Mouse (Mus musculus): ENCODE results near the gene Socs3. TPM values are rescaled to one million over a fixed set of nuclear protein-coding genes. Genes with fewer than 3 reads are reported as not detected.

Gene Socs3
- total RNA-seq, 2 experiments from 2014 or later: 3.7 to 3.8 TPM

DNA sequence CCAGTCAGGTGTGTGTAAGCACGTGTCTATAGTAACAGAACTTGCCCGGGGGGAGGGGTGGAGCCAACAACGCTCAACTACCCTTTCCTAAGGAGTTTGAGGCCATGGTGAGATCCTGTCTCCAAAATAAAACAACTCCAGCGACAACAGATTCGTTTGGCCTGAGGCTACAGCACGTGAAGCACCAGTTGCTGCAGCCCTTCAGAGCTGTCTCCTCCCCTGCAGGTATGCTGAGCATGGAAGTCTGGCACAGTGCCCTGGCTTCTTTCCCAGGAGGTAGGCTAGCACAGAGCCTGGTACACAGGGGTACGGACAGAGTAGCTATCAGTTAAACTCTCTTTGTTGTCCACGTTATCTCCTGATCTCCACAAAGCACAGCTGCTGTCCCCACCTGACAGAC lies 33.6 kb downstream of the Socs3 start:
- DNase-seq (ENCODE audit: low spot score in 2 of 2): no peak
- intact Hi-C loops (cut with DNase I): no loop called here

DNA sequence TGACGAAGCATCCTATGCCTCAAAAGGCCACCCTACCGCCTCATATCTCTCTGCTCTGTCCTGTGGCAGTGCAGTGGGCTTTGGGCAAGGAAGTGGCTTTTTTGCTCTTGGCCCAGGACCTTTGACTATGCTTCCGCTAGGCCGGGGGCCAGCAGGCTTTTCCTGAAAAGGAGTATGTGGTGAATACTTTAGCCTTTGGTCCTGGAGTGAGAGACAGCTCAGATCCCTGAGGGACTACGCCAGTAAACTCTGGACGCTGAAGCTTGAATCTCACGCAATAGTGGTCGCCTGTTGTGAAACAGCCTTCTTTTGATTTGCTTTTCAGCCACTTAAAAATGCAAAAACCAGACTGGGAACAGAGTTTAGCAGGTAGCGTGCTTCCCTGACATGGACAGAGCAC lies 34.2 kb downstream of the Socs3 start:
- DNase-seq (ENCODE audit: low spot score in 2 of 2): no peak
- intact Hi-C loops (cut with DNase I): no loop called here

DNA sequence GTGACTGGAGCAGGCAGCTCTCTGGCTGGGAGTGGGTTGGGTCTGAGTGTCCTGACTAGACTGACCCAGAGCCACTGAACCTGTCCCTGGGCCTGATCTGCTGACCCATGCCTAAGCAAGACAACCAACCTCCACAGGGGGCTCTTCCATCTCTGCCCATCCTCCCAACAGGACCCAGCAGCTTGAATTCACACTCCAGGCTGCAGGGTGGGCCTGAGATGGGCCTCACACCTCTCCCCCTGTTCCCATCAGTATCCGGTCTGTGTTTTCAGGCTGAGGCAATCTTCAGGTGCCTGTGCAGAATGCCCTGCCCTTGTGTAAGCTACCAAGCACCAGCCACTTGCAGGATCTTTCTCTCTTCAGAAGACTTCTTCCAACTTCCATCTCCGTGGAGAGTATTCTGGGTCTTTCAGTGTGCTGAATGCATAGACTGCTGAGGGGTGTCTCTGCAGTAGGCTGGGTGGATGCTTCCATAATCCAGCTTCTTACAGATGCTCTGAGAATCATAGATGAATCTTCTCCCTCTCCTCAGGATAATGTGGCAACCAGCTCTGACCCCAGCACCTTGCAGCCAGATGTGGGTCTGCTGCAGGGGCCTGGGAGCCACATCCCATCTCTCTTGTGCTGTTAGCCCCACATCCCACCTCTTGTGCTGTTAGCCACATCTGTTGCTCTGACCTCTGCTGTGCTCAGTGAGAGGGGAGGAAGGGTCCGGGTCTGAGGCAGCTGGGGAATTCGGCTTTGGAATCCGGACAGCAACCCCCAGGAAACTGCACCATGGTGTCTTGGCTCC lies 35.1 kb downstream of the Socs3 start:
- intact Hi-C loops (cut with DNase I): no loop called here
- DNase-seq (ENCODE audit: low spot score in 2 of 2): no peak

DNA sequence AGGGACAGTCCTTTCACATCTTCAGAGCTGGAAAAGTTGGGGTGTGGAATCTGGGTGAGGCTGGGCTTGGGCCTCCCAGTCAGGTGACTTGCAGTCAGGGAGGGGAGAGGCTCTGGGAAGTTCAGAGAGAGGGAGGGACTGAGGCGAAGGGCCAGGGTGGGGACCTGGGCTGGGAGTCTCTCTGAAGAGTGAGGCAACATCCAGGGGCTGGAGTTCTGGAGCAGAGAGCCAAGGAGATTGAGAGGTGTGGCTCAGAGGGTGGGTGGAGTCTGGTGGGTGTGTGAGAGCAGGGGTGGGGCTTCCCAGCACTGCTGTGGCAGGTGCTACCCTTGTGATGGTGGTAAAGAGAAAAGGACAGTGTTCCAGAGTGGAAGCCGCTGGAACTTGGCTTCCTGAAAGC lies 35.7 kb downstream of the Socs3 start:
- DNase-seq (ENCODE audit: low spot score in 2 of 2): no peak
- intact Hi-C loops (cut with DNase I): no loop called here

DNA sequence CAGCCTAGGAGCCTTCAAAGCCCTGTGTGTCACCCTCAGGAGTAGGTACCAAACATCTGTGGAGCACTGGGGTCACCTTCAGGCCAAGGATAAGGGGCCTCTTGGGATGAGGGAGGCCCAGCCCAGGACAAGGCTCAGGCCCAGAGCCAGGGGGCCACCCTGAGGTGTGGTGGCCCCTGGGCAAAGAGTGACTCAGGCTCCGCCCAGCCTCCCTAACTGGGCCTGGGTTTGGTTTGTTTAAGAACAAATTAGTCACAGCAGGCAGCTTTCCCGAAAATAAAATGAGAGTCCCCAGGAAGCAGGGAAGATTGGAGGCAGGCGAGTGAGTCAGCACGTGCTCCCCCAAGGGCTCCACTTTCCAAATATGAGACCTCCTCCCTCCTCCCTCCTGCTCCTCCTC lies 37.7 kb downstream of the Socs3 start:
- peak; percentile 66 to 70 for DNase-seq (ENCODE audit: low spot score in 2 of 2)
- intact Hi-C loops (cut with DNase I): loop anchor here (2.0 kb wide), 1 partner anchor 37 kb away; no protein-coding TSS in a partner anchor

DNA sequence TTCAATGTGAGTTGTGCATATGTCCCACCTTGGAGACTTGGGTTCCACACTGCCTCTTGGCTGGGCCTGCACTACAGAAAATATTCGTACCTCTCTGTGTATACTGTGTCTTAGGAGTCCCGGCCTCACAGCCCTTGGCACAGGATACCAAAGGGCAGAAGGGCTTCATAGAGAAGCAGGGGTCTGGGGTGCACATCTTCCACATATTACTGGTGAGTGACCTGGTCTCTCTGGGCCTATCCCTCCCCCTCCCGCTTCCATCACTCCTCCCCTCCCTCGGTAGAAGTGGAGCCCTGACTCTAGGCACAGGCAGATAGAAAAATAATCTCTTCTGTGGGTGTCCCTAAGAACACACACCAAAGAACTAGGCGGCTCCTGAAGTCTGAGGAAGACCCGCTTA lies 38.3 kb downstream of the Socs3 start:
- intact Hi-C loops (cut with DNase I): no loop called here
- DNase-seq (ENCODE audit: low spot score in 2 of 2): no peak

DNA sequence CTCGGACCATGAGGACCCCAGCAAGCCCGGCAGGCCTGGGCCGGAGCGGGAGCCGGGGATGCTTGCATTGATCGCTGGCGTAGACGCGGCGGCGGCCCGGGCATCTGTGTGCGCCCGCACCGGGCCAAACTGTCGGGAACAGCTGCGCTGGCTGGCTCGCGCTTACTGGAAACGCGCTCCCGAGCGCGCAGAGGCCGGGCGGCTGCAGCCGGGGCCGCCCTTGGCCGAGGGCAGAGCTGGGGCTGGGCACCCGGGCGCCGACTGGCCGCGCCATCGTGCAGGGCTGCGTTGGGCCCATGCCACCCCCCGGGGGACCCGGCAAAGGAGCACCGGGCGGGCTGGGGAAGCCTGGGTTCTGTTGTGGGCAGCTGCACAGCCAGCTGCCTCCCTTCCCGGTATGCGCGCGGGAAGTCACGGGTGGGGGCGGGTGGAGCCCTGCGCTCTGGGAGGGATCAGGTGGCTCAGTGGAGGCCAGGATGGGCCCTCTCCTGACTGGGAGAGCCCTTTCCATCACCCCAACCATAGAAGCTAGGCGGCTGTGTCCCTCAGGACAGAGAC lies 39.0 kb downstream of the Socs3 start:
- intact Hi-C loops (cut with DNase I): no loop called here
- peak; percentile 49 for DNase-seq (ENCODE audit: low spot score in 2 of 2)

DNA sequence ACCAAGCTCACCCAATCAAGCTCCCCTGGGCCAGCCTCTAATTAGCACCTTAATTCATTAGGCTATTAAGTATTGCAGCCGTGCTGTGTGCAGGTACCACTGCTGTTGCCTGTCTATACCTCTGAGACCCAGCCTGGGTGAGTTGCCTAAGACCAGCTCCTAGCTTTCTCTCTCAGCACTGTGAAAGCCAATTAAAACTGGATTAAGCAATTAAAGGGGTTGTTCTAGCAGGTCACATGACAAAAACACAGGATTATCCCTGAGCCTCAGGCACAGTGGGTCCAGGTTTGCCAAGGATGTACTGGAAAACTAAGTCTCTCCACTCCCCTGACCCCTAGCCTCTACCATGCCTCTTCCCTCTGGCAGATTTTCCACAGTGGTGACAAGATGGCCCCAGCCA lies 44.3 kb downstream of the Socs3 start:
- intact Hi-C loops (cut with DNase I): no loop called here
- no peak for DNase-seq (ENCODE audit: low spot score in 2 of 2)

DNA sequence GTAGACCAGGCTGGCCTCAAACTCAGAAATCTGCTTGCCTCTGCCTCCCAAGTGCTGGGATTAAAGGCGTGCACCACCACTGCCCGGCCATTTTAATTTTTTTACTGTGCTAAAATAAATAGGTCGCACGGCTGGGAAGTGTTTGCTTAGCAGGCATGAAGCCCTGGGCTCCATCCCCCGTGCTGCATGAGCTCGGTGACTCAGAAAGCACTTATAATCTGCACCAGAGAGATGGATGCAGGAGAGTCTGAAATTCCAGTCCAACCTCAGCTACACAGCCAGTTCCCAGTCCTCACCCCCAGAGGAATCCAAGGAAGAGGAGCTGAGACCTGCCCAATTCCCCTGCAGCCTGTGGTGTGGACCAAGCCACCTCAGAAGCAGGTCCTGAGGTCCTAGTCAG lies 45.4 kb downstream of the Socs3 start:
- intact Hi-C loops (cut with DNase I): no loop called here
- DNase-seq (ENCODE audit: low spot score in 2 of 2): no peak

DNA sequence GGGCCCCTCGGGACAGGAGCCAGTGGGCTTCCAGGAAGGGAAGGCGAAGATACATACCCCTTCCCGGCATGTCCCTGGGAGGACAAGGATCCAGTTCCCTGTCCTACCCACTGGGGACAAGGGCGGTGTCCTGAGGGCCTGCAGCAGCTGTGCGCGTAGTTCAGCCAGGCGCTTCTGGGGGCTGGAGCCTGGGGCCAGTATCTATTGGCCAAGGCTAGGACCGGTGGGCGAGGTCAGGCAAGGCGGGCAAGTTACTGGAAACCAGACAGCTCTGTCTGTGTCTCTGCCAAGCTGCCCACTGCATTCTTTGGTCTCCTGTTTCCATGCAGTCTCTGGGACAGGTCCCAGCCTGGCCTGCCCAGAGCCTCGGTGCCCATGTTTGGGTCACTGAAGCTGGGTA lies 46.6 kb downstream of the Socs3 start:
- intact Hi-C loops (cut with DNase I): no loop called here
- DNase-seq (ENCODE audit: low spot score in 2 of 2): no peak

DNA sequence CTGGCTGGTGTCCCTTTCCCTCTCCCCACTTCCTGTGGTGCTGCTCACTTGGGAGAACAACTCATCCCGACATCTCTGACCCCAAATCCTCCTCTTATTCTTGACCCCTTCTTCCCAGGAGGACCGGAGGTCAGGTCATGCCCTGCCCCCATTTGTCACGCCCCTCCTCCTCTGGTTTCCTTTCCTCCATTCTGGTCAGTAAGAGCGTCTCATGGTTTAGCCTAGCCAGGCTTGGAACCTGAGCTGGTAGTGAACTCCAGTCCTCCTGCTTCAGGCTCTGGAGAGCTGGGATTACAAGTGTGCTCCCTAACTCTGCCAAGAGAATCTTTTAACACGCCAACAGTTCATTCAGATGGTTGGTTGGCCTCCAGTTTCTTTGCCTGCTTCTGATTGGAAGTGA lies 50.6 kb downstream of the Socs3 start:
- intact Hi-C loops (cut with DNase I): no loop called here
- no peak for DNase-seq (ENCODE audit: low spot score in 2 of 2)

DNA sequence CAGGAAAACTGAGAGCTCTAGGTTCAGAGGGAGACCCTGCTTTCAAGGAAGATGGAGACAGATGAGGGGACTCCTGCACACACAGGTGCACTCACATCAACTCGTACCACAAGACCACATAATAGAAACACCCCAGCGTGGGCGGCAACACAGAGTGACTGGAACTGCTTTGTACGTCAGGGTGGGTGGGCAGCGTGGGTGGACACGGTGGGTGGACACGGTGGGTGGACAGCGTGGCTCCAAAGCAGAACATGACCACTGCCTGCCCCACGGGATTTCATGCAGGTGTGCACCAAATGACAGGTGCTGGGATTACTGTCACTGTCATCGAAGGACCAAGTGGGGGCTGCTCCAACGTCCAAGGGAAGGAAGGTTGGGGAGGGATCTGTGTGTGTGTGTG lies 51.3 kb downstream of the Socs3 start:
- DNase-seq (ENCODE audit: low spot score in 2 of 2): no peak
- intact Hi-C loops (cut with DNase I): no loop called here

Small RNAs within 50 kb of the gene (microRNA-seq; reads per million reads assigned to microRNA genes)
- 0.26 to 1.0 reads per million in 2 experiments for gene Mir6933

Other genes with a start within 250 kb of the Socs3 start
- 1 to 10 TPM; 1.0 to 1.4 TPM for gene Tmc8, start 188.0 kb downstream of the Socs3 start, total RNA-seq (2021)
- gene Tmc6, start 187.8 kb downstream of the Socs3 start, total RNA-seq (2021): 1 to 10 TPM; 4.0 to 5.4 TPM
- not detected for gene 6030468B19Rik, start 172.4 kb downstream of the Socs3 start, total RNA-seq (2021)
- 1 to 10 TPM; 1.9 to 2.3 TPM for gene Gm20708, start 160.4 kb downstream of the Socs3 start, total RNA-seq (2021)
- 10 to 100 TPM; 11.9 to 13.0 TPM for gene Syngr2, start 160.4 kb downstream of the Socs3 start, total RNA-seq (2021)
- gene Afmid, start 144.1 kb downstream of the Socs3 start, total RNA-seq (2021): 1 to 10 TPM; 7.0 to 8.4 TPM
- 1 to 10 TPM; 1.3 to 1.4 TPM for gene Tk1, start 144.0 kb downstream of the Socs3 start, total RNA-seq (2021)
- 1 to 10 TPM; 1.6 to 1.7 TPM for gene Birc5, start 120.8 kb downstream of the Socs3 start, total RNA-seq (2021)
- gene Tmem235, start 109.3 kb downstream of the Socs3 start, total RNA-seq (2021): not detected
- gene Tha1, start 96.6 kb downstream of the Socs3 start, total RNA-seq (2021): 1 to 10 TPM; 3.4 to 5.1 TPM
- gene Pgs1, start 16.2 kb upstream of the Socs3 start, total RNA-seq (2021): 10 to 100 TPM; 74.4 to 76.2 TPM
- under 1 TPM; 0.08 to 0.33 TPM for gene Dnah17, start 160.6 kb upstream of the Socs3 start, total RNA-seq (2021)